Mouse (Mus musculus): ENCODE measurements around the gene Snx27. TPM values are rescaled to one million over a fixed set of nuclear protein-coding genes. Genes with fewer than 3 reads are reported as not detected.

The Snx27 gene
- 40.6 and 42.4 TPM in 2 replicates for polyA plus RNA-seq (2014; fragmentation: Nextera tagmentation; extraction: Ambion mirVana)

GRCm38 (mm10) chr3:94582456-94582891 lies at the start of gene Snx27:
Snx27 (minus strand) TSS chr3:94582716.
- Histone ChIP-seq H3K36me3 (ENCODE audit: control insufficient read depth, insufficient read depth, low read length) (no peaks in the 10 kb centered on the region), H3K9me3 (ENCODE audit: control insufficient read depth, low read length) (no peaks in the 10 kb centered on the region), H3K4me2 (replicated peaks; ENCODE audit: low read depth, low read length) (peak within 1 kb of the TSS; percentile 49), H3K27me3 (ENCODE audit: control insufficient read depth, insufficient read depth, low read length) (no peaks in the 10 kb centered on the region), H3K4me3 (ENCODE audit: low read depth, low read length) (peak within 1 kb of the TSS; percentile 91), H3K9ac (ENCODE audit: low read depth, low read length) (peak within 1 kb of the TSS; percentile 89), H3K4me1 (replicated peaks; ENCODE audit: control insufficient read depth, insufficient read depth, low read length) (no peaks in the 10 kb centered on the region), H3K27ac (ENCODE audit: low read depth, low read length) (peak within 1 kb of the TSS; percentile 83)
- peak; percentile 97 for DNase-seq (ENCODE audit: low spot score)
- ATAC-seq (ENCODE audit: low FRiP score): peak; percentile 99
- WGBS: under 1% methylated on average over 39 of the region's 42 CpGs

GRCm38 (mm10) chr3:94629876-94630275 lies 47.4 kb upstream of the Snx27 start:
- H3K27ac ChIP-seq (ENCODE audit: low read depth, low read length): no peak overlapping the region
- H3K4me1 ChIP-seq (replicated peaks; ENCODE audit: control insufficient read depth, insufficient read depth, low read length): no peaks in the 10 kb centered on the region
- 80% methylated on average over 3 of the region's 3 CpGs for WGBS
- H3K9ac ChIP-seq (ENCODE audit: low read depth, low read length): no peak overlapping the region
- no peaks in the 10 kb centered on the region for H3K36me3 ChIP-seq (ENCODE audit: control insufficient read depth, insufficient read depth, low read length)
- no peaks in the 10 kb centered on the region for H3K9me3 ChIP-seq (ENCODE audit: control insufficient read depth, low read length)
- DNase-seq (ENCODE audit: low spot score) (no peak), ATAC-seq (ENCODE audit: low FRiP score) (no peak)
- H3K27me3 ChIP-seq (ENCODE audit: control insufficient read depth, insufficient read depth, low read length): no peaks in the 10 kb centered on the region
- H3K4me2 ChIP-seq (replicated peaks; ENCODE audit: low read depth, low read length): no peak overlapping the region
- no peak overlapping the region for H3K4me3 ChIP-seq (ENCODE audit: low read depth, low read length)

GRCm38 (mm10) chr3:94628712-94629111 lies 46.2 kb upstream of the Snx27 start:
- no peaks in the 10 kb centered on the region for H3K9me3 ChIP-seq (ENCODE audit: control insufficient read depth, low read length)
- ATAC-seq (ENCODE audit: low FRiP score) (no peak), DNase-seq (ENCODE audit: low spot score) (no peak)
- 93% methylated on average over 5 of the region's 5 CpGs for WGBS
- no peak overlapping the region for H3K9ac ChIP-seq (ENCODE audit: low read depth, low read length)
- H3K27me3 ChIP-seq (ENCODE audit: control insufficient read depth, insufficient read depth, low read length): no peaks in the 10 kb centered on the region
- no peak overlapping the region for H3K4me3 ChIP-seq (ENCODE audit: low read depth, low read length)
- no peaks in the 10 kb centered on the region for H3K4me1 ChIP-seq (replicated peaks; ENCODE audit: control insufficient read depth, insufficient read depth, low read length)
- H3K27ac ChIP-seq (ENCODE audit: low read depth, low read length): no peak overlapping the region
- no peak overlapping the region for H3K4me2 ChIP-seq (replicated peaks; ENCODE audit: low read depth, low read length)
- H3K36me3 ChIP-seq (ENCODE audit: control insufficient read depth, insufficient read depth, low read length): no peaks in the 10 kb centered on the region

- H3K36me3 ChIP-seq (ENCODE audit: control insufficient read depth, insufficient read depth, low read length): no peaks in the 10 kb centered on the region
Observed at GRCm38 (mm10) chr3:94624281-94624680, 41.8 kb upstream of the Snx27 start.

GRCm38 (mm10) chr3:94622550-94622949 lies 40.0 kb upstream of the Snx27 start:
- ATAC-seq (ENCODE audit: low FRiP score): no peak
- Histone ChIP-seq H3K9ac (ENCODE audit: low read depth, low read length) (no peak overlapping the region), H3K9me3 (ENCODE audit: control insufficient read depth, low read length) (no peaks in the 10 kb centered on the region), H3K27me3 (ENCODE audit: control insufficient read depth, insufficient read depth, low read length) (no peaks in the 10 kb centered on the region), H3K27ac (ENCODE audit: low read depth, low read length) (no peak overlapping the region), H3K36me3 (ENCODE audit: control insufficient read depth, insufficient read depth, low read length) (no peaks in the 10 kb centered on the region), H3K4me2 (replicated peaks; ENCODE audit: low read depth, low read length) (no peak overlapping the region), H3K4me3 (ENCODE audit: low read depth, low read length) (no peak overlapping the region), H3K4me1 (replicated peaks; ENCODE audit: control insufficient read depth, insufficient read depth, low read length) (no peaks in the 10 kb centered on the region)
- WGBS: 92% methylated on average over 10 of the region's 10 CpGs
- no peak for DNase-seq (ENCODE audit: low spot score)

More at GRCm38 (mm10) chr3:94624281-94624680, 41.8 kb upstream of the Snx27 start:
- DNase-seq (ENCODE audit: low spot score) (no peak), ATAC-seq (ENCODE audit: low FRiP score) (no peak)
- no peaks in the 10 kb centered on the region for H3K27me3 ChIP-seq (ENCODE audit: control insufficient read depth, insufficient read depth, low read length)
- 94% methylated on average over 4 of the region's 4 CpGs for WGBS
- no peaks in the 10 kb centered on the region for H3K4me1 ChIP-seq (replicated peaks; ENCODE audit: control insufficient read depth, insufficient read depth, low read length)
- H3K9ac ChIP-seq (ENCODE audit: low read depth, low read length): no peak overlapping the region
- H3K27ac ChIP-seq (ENCODE audit: low read depth, low read length): no peak overlapping the region
- H3K4me2 ChIP-seq (replicated peaks; ENCODE audit: low read depth, low read length): no peak overlapping the region
- H3K9me3 ChIP-seq (ENCODE audit: control insufficient read depth, low read length): no peaks in the 10 kb centered on the region
- H3K4me3 ChIP-seq (ENCODE audit: low read depth, low read length): no peak overlapping the region

- ATAC-seq (ENCODE audit: low FRiP score): no peak
- Histone ChIP-seq H3K9me3 (ENCODE audit: control insufficient read depth, low read length) (no peaks in the 10 kb centered on the region), H3K27me3 (ENCODE audit: control insufficient read depth, insufficient read depth, low read length) (no peaks in the 10 kb centered on the region), H3K9ac (ENCODE audit: low read depth, low read length) (no peak overlapping the region), H3K4me1 (replicated peaks; ENCODE audit: control insufficient read depth, insufficient read depth, low read length) (no peaks in the 10 kb centered on the region), H3K27ac (ENCODE audit: low read depth, low read length) (no peak overlapping the region), H3K4me3 (ENCODE audit: low read depth, low read length) (no peak overlapping the region), H3K36me3 (ENCODE audit: control insufficient read depth, insufficient read depth, low read length) (no peaks in the 10 kb centered on the region), H3K4me2 (replicated peaks; ENCODE audit: low read depth, low read length) (no peak overlapping the region)
- no peak for DNase-seq (ENCODE audit: low spot score)
- WGBS: 86% methylated on average over 11 of the region's 11 CpGs
Observed at GRCm38 (mm10) chr3:94621740-94622507, 39.4 kb upstream of the Snx27 start.

GRCm38 (mm10) chr3:94616717-94617116 lies 34.2 kb upstream of the Snx27 start:
- Histone ChIP-seq H3K4me3 (ENCODE audit: low read depth, low read length) (no peak overlapping the region), H3K36me3 (ENCODE audit: control insufficient read depth, insufficient read depth, low read length) (no peaks in the 10 kb centered on the region), H3K9me3 (ENCODE audit: control insufficient read depth, low read length) (no peaks in the 10 kb centered on the region), H3K27me3 (ENCODE audit: control insufficient read depth, insufficient read depth, low read length) (no peaks in the 10 kb centered on the region), H3K9ac (ENCODE audit: low read depth, low read length) (no peak overlapping the region), H3K4me1 (replicated peaks; ENCODE audit: control insufficient read depth, insufficient read depth, low read length) (no peaks in the 10 kb centered on the region), H3K27ac (ENCODE audit: low read depth, low read length) (no peak overlapping the region), H3K4me2 (replicated peaks; ENCODE audit: low read depth, low read length) (no peak overlapping the region)
- ATAC-seq (ENCODE audit: low FRiP score) (no peak), DNase-seq (ENCODE audit: low spot score) (peak; percentile 41)
- WGBS: 64% methylated on average over 4 of the region's 4 CpGs

GRCm38 (mm10) chr3:94613258-94613878 lies 30.9 kb upstream of the Snx27 start:
- Histone ChIP-seq H3K9me3 (ENCODE audit: control insufficient read depth, low read length) (no peaks in the 10 kb centered on the region), H3K36me3 (ENCODE audit: control insufficient read depth, insufficient read depth, low read length) (no peaks in the 10 kb centered on the region), H3K4me2 (replicated peaks; ENCODE audit: low read depth, low read length) (no peak overlapping the region), H3K9ac (ENCODE audit: low read depth, low read length) (no peak overlapping the region), H3K4me1 (replicated peaks; ENCODE audit: control insufficient read depth, insufficient read depth, low read length) (no peaks in the 10 kb centered on the region), H3K27me3 (ENCODE audit: control insufficient read depth, insufficient read depth, low read length) (no peaks in the 10 kb centered on the region), H3K4me3 (ENCODE audit: low read depth, low read length) (no peak overlapping the region), H3K27ac (ENCODE audit: low read depth, low read length) (no peak overlapping the region)
- 55% methylated on average over 7 of the region's 7 CpGs for WGBS
- ATAC-seq (ENCODE audit: low FRiP score) (no peak), DNase-seq (ENCODE audit: low spot score) (no peak)

GRCm38 (mm10) chr3:94612274-94612673 lies 29.8 kb upstream of the Snx27 start:
- no peak overlapping the region for H3K4me2 ChIP-seq (replicated peaks; ENCODE audit: low read depth, low read length)
- no peak overlapping the region for H3K27ac ChIP-seq (ENCODE audit: low read depth, low read length)
- H3K9me3 ChIP-seq (ENCODE audit: control insufficient read depth, low read length): no peaks in the 10 kb centered on the region
- no peak for DNase-seq (ENCODE audit: low spot score)
- H3K27me3 ChIP-seq (ENCODE audit: control insufficient read depth, insufficient read depth, low read length): no peaks in the 10 kb centered on the region
- H3K4me1 ChIP-seq (replicated peaks; ENCODE audit: control insufficient read depth, insufficient read depth, low read length): no peaks in the 10 kb centered on the region
- no peak overlapping the region for H3K9ac ChIP-seq (ENCODE audit: low read depth, low read length)
- H3K36me3 ChIP-seq (ENCODE audit: control insufficient read depth, insufficient read depth, low read length): no peaks in the 10 kb centered on the region
- ATAC-seq (ENCODE audit: low FRiP score): no peak
- no peak overlapping the region for H3K4me3 ChIP-seq (ENCODE audit: low read depth, low read length)
- 70% methylated on average over 1 of the region's 1 CpGs for WGBS

Measured in hindbrain, embryonic 11.5 days (tissue).